Mouse (Mus musculus) urinary bladder, adult 2 months (tissue): Measurements from ENCODE around the gene Slc29a3. TPM values are rescaled to one million over a fixed set of nuclear protein-coding genes. Genes with fewer than 3 reads are reported as not detected.
"Not testable (repeated sequence)": the region's sequence is repeated elsewhere in the genome, so short reads cannot be mapped to it uniquely, and the experiment has no call there.

Experiments used
- DNase-seq: peaks from one replicate; pipeline ENCODE4 v3.0.0; 2022; ENCODE audit warnings: low spot score
- polyA plus RNA-seq: library from polyadenylated mRNA; depleted of rRNA; stranded (reverse); fragments of >200 nt; gene quantifications from 2 replicates; pipeline ENCODE4 v1.2.3, GENCODE M21; 2012

The Slc29a3 gene
- polyA plus RNA-seq, 1 experiment, result 5.5 TPM

DNA sequence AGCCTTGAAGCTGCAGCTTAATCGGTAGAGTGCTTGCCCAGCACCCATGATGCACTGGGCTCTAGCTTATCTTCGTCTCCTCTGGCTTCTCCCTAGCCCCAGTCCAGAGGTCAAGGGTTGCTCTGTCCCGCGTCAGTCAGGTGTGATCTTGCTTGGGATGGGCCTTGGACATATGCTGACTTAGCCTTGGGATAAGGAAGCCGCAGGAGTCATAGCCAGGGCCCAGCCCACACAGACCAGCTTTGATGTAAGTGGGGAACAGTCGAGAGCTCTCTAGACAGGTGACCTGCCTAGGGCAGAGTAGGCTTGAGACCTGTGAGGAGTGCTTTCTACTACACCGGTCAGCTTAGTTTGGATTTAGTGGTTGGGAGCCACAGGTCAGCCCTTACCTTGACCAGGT lies 14.8 kb upstream of the Slc29a3 start:
- no peak for DNase-seq

DNA sequence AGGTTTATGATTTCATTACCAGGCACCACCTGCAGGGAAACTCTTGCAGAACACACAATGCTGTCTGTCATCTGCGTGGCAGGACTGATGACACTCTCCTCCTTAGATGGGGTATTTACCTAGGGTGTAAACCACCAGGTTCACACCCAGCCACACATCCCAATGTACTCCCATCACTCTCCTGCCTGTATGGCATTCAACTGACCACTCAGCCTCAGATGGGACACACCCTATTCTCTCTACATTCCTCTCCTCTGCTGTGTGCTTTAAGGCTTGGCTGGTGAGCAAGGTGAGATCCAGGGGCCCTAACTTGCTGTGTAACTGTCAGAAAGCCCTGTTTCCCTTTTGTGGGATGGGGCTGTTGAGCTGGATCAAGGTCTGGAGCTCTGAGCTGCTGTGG lies 9.5 kb upstream of the Slc29a3 start:
- DNase-seq, result no peak

DNA sequence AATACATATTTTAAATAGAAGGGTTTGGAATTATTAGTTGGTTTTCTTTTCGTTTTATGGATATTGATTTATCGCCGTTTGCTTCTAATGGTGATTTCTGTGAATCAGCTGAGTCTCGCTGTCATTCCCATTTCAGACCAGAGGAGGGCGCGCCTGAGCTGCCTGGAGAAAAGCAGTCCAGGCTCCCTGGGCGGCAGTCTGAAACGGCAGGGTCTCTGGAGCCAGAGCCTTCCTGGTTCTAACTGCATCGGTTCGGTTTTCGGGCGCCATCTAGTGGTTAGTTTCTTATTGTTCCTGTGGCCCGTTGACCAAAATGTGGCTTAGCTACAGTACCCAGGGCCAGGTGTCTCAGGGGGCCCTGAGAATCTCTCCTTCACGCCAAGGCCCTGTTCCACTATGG lies 7.8 kb upstream of the Slc29a3 start:
- DNase-seq, result peak; percentile 71

DNA sequence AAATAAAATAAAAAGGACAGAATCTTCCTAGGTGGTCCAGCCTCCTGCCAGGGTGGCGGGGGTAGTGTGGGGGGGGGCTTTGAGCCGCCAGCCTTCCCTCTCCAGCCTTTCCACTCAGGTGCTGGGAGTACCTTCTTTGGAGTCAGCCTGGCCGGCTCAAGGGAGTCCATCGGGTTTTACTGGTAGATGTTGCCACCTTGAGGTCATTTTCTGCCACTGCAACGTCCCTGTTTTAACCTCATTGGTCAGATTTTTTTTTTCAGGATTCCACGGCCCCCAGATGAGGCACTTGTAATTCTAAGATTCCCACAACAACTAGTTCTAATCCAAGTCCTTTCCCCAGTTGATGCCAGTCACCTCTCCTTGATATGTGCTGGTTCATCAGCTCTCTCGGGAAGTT lies 4.4 kb upstream of the Slc29a3 start:
- no peak for DNase-seq

DNA sequence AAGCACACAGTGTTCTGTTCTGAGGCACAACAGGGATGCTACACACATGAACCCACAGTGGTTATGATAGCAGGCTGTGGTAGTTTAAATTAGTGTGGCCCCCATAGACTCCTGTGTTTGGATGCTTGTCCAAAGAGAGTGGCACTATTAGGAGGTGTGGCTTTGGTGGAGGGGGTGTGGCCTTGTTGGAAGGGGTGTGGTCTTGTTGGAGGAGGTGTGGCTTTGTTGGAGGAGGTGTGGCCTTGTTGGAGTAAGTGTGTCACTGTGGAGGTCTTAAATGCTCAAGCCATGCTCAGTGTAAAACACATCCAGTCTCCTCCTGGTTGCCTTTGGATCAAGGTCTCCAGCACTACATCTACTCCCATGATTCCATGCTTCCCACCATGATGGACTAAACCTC lies 3.6 kb upstream of the Slc29a3 start:
- no peak for DNase-seq

DNA sequence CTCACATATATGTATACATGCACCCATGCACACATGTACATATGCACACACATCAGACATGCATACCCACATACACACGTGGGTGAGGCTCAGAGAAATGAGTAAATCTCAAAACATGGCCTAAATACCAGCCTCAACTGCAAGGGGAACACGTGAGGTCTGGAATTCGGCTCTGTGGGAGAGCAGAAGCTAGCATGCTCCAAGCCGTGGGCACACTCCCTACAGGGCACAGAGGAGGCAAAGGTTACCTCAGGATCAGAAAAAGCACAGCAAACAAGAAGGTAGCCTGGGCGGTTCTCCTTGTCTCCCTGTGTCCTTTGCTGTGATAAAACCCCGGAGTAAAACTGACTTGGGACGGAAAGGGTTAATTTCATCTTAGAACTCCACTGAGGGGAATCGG lies 1.3 kb upstream of the Slc29a3 start:
- no peak for DNase-seq

DNA sequence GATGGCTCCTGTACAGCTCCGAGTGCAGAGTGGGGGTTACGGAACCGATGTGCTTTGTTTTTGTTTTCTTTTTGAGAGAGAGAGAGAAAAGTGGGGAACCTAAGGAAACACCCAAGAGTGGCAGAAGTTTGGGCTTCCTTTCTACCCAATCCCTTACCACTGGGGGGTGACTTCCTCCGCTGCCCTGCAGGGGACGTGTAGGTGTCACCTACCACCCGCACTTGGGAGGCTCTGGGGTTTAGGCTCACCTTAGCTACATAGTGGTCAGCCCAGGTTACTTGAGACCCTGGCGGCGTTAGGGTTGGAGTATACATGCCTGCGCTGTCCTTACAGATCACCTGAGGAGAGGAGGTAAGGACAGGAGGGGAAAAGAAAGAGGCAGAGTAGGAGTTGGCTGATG lies 667 bp upstream of the Slc29a3 start:
- no peak for DNase-seq

DNA sequence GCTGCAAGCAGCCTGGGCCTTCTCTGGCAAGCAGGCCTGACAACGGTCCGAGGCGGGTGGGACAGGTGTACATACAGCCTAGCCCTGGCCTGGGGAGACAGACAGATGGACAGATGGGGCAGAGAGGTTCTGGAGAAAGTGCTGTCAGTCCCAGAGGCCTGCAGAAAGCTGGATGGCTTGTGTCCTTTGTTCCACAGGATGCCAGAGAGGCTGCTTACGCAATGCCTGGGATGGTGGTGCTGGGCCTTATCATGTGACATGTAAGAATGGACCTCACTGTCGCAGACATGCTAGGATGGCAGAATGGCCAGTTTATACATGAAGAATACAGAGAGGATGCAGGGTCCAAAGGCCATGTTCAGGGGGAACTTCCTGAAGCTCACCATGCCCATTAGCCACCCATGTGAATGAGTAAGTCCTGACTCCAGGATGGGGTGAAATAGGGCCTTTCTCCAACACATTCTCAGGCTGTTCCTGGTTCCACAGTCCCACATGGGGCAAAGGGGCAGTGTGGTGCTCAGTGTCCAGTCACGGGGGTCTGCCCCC lies 4.9 kb downstream of the Slc29a3 start:
- DNase-seq, result no peak

DNA sequence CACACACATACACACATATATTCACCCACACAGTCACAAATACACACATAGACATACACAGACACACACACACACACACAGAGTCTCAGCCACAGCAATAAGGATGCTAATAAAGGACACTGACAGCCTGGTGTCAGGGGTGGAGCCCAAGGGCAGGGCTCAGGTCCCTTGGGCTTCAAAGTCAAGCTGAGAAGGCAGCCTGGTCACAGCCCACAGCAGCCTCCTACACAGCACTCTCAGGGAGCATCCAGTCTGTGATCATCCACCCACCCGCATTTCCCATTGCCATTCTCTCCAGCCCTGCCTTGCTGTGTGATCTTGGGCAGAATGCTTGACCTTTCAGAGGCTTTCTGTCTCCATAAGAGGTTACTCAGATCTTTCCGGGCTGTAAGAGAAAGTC lies 6.1 kb downstream of the Slc29a3 start:
- DNase-seq, result no peak

DNA sequence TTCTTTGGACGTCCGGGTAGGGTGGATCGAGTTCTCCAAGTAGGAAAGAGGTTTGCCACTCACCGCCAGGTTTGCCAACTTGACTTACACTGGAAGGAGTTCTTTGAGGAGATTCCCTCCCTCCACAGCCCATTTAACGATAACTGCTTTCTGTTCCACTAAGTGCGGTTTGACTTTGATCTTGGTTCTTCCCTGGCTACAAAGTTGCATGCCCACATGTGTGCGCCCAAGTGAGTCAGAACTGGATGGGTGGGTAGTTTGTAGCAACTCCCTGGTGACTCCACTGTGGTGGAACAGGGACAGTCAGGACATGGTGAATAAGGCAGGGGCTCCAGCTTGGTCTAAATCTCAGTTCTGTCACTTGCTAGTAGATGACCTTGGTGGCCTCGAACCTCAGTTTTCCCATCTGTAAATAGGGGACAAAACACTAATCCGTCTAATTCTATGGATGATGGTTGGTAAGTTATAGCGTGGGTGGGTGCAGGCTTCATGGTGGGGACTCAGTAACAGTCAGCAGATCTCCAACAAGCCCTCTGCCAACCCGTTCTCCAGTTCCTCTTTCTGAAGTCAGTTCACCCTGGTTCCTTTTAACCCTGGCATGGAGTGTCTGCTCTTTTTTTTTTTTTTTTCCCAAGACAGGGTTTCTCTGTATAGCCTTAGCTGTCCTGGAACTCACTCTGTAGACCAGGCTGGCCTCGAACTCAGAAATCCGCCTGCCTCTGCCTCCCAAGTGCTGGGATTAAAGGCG lies 7.9 kb downstream of the Slc29a3 start:
- no peak for DNase-seq

DNA sequence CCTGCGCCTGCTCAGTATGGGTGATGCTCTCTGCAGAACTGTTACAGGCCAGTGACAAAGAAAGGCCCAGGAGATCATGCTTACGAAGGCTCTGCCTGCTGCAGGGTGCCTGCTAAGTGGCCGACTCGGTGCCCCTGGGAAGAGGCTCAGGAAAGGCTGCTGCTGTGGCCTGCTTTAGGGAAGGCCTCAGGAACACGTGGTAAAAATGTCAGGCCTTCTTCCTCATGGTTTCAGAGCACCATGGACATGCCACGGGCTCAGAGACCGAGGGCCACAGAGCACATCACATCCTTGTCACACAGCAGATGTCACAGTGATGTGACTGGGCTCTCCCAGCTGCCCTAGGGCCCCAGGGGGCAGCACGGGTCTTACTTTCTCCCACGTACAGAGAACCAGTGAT lies 8.9 kb downstream of the Slc29a3 start:
- no peak for DNase-seq

DNA sequence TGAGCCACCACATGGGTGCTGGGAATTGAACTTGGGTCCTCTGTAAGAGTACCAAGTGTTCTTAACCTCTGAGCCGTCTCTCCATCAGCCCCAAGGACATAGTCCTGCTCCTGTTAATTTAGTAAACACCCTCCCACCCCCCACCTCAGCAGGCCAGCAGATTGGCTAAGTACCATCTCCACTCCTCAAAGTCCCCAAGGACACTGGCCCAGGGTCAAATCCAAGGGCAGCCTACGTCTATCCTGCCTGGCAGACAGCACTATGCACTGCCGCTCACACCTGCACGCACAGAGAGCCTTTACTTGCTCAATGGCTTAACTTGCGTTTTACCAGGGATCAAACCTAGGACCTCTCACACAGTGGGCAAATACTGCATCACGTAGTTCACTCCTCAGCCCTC lies 9.7 kb downstream of the Slc29a3 start:
- DNase-seq, result no peak

DNA sequence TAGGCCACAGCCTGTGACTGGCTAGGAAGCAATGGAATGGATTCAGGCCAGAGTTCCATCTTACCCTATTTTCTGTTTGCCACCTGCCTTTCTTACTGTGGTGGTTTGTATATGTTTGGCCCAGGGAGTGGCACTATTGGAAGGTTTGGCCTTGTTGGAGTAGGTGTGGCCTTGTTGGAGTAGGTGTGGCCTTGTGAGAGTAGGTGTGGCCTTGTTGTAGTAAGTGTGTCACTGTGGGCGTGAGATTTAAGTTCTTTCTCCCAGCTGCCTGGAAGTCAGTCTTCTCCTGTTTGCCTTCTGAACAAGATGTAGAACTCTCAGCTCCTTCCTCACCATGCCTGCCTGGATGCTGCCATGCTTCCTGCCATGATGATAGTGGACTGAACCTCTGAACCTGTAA lies 10.3 kb downstream of the Slc29a3 start:
- DNase-seq, result not testable (repeated sequence)

DNA sequence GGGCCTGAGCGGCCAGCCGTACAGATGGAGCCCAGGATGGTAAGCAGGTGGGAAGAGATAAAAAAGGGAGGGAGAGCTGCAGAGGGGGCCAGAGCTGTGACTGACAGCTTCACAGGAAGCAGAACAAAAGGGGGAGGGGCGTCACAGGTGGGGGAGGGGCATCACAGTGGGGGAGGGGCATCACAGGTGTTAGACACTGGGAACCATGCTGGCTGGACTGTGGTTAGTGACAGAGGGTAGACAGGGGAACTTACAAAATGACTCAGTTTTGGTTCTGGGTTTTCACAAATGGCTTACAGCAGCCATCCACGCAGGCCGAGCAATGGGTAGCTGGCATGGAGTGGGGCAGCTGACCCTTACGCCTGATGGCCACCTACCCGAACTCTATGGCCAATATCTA lies 11.2 kb downstream of the Slc29a3 start:
- no peak for DNase-seq

DNA sequence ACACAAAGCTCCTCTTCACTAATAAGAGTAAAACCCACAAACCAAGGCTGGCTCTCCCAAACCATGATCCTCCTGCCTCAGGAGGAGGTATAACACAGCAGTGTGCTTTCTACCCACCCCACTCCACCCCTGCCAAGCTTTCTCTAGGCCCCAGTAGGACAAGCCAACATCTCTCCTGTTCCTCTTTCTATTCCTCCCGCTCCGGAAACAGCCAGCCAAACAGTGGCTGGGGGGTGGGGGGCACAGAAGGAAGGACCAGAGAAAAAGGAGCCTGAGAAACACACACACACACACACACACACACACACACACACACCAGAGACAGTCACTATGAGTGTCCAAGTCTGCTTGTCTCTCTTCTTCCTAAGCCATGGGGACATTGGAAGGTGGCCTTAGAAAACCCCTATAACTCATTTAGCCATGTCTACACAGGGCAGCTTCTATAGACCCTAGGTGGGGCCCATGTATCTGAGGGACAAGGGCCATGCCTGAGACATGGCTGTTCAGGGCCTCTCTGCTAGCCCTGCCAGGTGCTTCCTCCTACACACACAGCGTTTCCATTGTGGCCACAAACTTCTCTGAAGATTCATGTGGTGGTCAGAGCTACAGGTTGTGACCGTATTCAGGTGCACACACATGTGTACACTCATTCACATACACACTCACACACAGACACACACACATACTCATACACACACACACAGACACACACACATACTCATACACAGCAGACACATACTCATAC lies 12.8 kb downstream of the Slc29a3 start:
- DNase-seq, result no peak

DNA sequence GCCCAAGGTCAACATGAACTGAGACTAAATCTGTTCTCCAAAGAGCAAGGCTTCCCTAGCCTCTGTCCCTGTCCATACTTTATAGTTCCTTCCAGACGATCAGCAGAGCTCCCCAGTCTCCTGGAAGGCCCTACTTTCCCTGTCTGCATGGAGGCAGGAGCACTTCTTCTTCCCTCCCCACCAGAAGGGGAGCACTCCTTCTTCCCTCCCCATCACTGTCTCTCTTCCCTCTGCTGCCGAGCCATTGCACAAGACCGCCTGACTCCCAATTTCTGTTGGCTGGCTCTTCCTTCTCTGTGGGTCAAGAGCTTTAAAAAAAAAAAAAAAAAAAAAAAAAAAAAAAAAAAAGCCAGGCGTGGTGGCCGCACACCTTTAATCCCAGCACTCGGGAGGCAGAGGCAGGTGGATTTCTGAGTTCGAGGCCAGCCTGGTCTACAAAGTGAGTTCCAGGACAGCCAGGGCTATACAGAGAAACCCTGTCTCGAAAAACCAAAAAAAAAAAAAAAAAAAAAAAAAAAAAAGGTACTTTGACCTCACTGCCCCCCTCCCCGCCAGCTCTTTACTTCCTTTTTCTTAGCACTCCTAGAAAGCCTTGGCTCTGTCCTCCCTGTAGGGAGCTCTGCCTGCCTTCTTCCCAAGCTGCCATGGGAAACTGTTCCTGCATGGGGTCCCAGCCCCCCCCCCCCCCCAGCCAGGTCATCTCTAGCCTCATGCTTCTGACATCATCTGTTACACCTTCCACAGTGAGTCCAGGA lies 14.5 kb downstream of the Slc29a3 start:
- no peak for DNase-seq

DNA sequence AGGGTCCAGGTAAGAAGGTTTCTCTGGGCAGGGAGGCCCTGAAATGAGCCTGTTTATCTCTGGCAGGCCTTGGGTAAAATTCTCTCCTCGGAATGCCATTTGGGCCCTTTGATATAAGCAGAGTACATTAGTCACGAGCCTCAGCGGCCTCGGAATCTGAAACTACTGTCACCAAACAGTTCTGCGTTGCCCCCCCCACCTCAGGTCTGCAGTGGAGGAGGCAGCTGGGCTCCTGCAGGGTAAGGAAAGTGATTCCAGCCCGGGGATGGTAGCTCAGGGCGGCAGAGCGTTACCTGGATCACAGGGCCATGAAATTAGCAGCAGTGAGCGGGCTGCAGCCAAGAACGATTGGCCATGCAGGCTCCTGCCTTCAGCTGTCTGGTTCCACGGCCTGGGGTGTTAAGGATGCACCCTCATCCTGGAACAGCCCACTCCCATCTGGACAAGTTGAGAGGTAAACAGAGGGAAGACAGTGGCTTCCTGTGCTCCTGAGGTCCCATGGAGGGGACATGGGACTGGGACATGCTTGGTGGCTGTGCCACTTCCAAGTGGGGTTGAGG lies 15.3 kb downstream of the Slc29a3 start:
- DNase-seq, result no peak

DNA sequence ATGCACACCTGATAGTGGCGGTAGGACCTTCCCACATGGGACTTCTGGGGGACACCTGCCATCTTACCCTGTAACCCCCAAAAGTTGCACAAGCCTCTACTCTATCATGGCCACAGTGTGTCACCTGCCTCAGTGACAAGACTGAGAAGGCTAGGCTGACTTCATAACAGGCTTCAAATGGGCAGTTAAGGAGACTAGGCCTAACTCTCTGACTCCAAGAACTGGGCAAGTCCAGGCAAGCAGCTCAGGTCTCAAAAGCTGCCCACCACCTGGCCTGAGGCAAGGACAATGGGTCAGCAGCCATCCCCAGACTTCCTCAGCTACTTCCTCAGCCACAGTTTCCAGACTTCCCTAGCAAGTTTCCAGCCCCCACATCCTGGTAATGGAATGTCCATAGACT lies 16.9 kb downstream of the Slc29a3 start:
- DNase-seq, result no peak

DNA sequence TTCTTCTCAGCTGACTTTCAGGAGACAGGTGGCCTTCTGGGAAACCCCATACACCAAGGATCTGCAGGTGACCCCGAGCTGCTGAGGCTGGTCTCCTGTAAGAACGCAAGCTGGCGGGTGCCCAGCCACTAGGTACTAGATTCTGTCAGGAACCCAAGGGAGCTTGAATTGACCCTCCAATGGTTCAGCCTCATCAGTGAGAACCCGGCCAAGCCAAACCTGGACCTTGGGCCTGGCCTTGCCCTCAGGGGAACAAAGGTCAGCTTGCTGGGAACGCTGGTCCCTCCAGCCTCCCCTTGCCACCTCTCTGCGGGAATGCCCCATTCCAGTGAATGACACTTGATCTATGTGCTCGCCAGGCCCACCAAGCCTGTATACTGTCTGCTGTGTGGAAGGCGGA lies 19.1 kb downstream of the Slc29a3 start:
- DNase-seq, result no peak

DNA sequence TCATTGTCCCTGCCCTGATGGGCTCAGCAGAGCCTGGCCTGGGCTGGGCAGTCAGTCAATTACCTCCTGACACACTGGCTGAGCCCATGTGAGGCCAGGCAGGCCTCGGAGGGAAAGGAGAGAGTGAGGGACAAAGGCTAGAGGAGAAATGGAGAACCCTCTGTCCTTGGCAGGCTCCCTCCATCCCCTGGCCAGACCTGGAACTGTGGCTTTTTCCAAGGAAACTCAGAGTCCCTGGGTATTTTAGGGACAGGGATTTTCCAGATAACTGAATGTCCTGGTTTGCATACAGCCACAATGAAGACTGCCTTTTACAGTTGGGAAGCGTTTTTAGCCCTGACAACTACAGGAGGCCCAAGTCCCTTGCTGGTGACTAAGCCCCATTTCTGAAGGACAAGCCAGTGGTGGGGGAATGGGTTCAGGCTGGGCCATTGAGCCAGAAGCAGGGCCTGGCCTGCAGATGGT lies 20.2 kb downstream of the Slc29a3 start:
- DNase-seq, result no peak

DNA sequence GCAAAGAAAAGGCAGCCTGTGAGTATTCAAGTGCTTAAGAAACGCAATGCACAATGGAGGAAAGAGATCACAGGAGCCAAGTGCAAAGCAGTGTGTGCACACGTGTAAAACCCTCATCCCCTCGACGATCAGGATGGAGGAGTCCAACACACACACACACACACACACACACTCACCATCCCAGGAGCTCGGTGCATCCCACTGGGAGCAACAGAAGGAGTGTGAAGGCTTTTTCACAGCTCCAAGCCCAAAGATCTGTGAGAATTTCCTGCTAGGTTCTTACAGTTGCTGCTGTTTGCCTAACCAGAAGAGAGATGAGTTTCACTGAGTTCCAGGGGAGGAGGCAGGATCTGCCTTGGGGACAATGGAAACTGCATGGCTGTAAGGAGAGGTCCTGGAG lies 20.9 kb downstream of the Slc29a3 start:
- DNase-seq, result no peak

DNA sequence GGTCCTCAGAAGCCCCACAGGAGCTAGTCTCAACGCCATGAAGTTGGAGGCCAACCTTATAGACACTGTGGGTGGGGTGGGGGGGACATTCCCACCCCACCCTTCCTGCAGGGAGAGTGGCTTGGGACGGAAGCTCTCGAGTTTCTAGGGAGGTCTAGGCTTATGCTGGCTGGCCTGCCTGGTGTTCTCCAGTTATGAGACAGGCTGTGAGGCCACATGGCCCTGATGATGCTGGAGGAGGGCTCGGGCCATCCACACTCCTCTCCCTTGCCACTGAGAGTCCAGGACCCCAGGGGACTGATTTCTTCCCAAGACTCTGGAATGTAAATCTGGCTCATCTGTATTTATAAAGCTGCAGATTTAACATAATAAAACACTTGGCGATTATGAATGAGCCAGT lies 25.3 kb downstream of the Slc29a3 start:
- DNase-seq, result no peak
